Mouse (Mus musculus) thymus, adult 2 months (tissue): Measurements from ENCODE around the gene Kif12.

Source experiments
- CTCF ChIP-seq: fragments of 200-500 bp; IDR thresholded peaks from 2 replicates; pipeline ENCODE4 v1.5.1; 2012; ENCODE audit warnings: mild to moderate bottlenecking, control low read depth, low read length, moderate library complexity, borderline replicate concordance; ENCODE audit not compliant: control insufficient read depth, poor library complexity, insufficient read depth; ENCODE audit errors: extremely low read depth
- POLR2A ChIP-seq: fragments of 200-500 bp; IDR thresholded peaks from 2 replicates; pipeline ENCODE4 v1.6.1; 2012; ENCODE audit warnings: mild to moderate bottlenecking, low read length, control low read depth, moderate library complexity; ENCODE audit not compliant: control insufficient read depth, poor library complexity, insufficient read depth; ENCODE audit errors: extremely low read depth

DNA sequence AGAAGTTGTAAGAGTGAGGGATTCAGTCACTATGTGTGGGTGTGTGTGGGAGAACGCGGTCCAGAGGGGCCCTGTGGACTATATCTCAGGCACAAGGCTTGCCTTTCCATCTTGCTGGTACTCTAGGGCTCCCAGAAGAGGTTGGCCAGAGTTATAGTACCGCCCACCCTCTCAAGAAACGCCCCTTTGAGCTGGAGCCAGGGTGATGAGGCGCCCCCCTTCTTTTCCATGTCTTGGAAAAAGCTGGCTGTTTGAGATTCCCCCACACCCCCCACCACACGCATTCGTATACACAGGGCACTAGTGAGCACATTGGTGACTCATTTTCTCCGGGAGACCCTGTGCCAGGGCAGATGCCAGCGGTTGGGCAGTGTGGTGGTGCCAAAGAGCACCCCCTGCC lies 44.6 kb upstream of the Kif12 start:
- no peak for TF ChIP-seq CTCF
- TF ChIP-seq POLR2A, result no peak
